Mouse (Mus musculus) kidney, adult 2 months (tissue): ENCODE results near the gene Synpo2l. TPM values are rescaled to one million over a fixed set of nuclear protein-coding genes. Genes with fewer than 3 reads are reported as not detected.

ENCODE experiments used
- DNase-seq: peaks from one replicate; pipeline ENCODE4 v3.0.0; 2021
- H3K27ac ChIP-seq: fragments of 200-500 bp; 2 replicates; pipeline ENCODE4 v1.5.1; 2012; ENCODE audit warnings: low read depth, low read length, control low read depth, inconsistent platforms; ENCODE audit not compliant: insufficient read depth
- H3K27me3 ChIP-seq: fragments of 200-500 bp; replicated peaks from 2 replicates; pipeline ENCODE4 v1.6.1; 2012; ENCODE audit warnings: mild to moderate bottlenecking, moderate library complexity, low read length, inconsistent platforms; ENCODE audit not compliant: control insufficient read depth, insufficient read depth
- H3K36me3 ChIP-seq: fragments of 200-500 bp; 2 replicates; pipeline ENCODE4 v1.6.1; 2012; ENCODE audit warnings: mild to moderate bottlenecking, moderate library complexity, low read length, inconsistent platforms; ENCODE audit not compliant: control insufficient read depth, insufficient read depth
- H3K4me1 ChIP-seq: fragments of 200-500 bp; 2 replicates; pipeline ENCODE4 v1.6.1; 2011; ENCODE audit warnings: low read length; ENCODE audit not compliant: control insufficient read depth, insufficient read depth
- H3K4me3 ChIP-seq: fragments of 200-500 bp; 2 replicates; pipeline ENCODE4 v1.5.1; 2011; ENCODE audit warnings: mild to moderate bottlenecking, low read depth, low read length, control low read depth; ENCODE audit not compliant: insufficient read depth
- CTCF ChIP-seq: fragments of 200-500 bp; conservative IDR thresholded peaks from 2 replicates; pipeline ENCODE4 v1.5.1; 2011; ENCODE audit warnings: low read depth, mild to moderate bottlenecking, control low read depth, low read length, moderate library complexity, mixed read lengths; ENCODE audit not compliant: insufficient read depth, insufficient read length
- POLR2A ChIP-seq: fragments of 200-500 bp; IDR thresholded peaks from one replicate; pipeline ENCODE4 v1.6.1; 2011; ENCODE audit warnings: low read depth, low read length, control low read depth
- WGBS: fragments of 180-500 bp; shearing (Covaris S2); methylation state at CpG from one replicate; pipeline ENCODE4 v1.1.7; 2018; 5-methylcytosine and 5-hydroxymethylcytosine counted together
- polyA plus RNA-seq: library from polyadenylated mRNA; depleted of rRNA; stranded (reverse); fragments of >200 nt; gene quantifications from 2 replicates; pipeline ENCODE4 v1.2.3, GENCODE M21; 2012

Synpo2l gene
- polyA plus RNA-seq, 1 experiment, result 1.8 TPM

DNA sequence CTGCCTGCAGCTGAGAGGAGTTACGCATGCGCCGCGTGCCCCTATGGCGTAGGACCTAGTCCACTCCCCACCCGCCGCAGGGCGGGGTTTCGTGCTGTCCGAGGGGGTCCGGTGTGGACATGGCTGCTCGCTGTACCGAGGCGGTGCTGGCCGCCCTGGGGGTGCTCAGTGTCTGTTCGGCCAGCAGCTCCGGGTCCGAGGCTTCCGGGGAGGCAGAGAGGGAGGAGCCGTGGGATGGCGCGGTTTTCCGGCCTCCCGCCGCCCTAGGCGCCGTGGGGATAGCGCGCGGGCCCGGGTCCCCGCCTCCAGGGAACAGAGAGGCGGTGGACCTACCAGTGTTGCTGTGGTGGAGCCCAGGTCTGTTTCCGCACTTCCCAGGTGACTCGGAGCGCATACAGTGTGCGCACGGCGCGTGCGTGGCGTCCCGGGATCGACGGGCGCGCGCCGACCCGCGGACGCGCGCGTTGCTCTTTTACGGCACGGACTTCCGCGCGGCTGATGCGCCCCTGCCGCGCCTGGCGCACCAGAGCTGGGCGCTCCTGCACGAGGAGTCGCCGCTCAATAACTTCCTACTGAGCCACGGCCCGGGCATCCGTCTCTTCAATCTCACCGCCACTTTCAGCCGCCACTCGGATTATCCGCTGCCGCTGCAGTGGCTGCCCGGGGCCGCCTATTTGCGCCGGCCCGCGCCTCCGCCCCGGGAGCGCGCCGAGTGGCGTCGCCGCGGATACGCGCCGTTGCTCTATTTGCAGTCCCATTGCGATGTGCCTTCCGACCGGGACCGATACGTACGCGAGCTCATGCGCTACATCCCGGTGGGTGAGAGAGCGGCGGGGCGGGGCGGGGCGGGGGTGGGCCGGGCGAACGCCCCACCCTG is 27.0 kb upstream of the Synpo2l start, which contains the start of gene Fut11:
TSS of gene Fut11 (plus strand) at position 85 of the 877 bp plus-strand sequence.
- H3K4me3 ChIP-seq, result peak within 1 kb of the TSS; percentile 69
- DNase-seq, result peak; percentile 87
- TF ChIP-seq CTCF (no peak), POLR2A (peak; percentile 48)
- H3K27ac ChIP-seq, result peak within 1 kb of the TSS; percentile 80
- WGBS, result 5% methylated on average over 110 of the region's 111 CpGs
- peaks cover 15% of the 10 kb centered on the region; the same call in 1 of the 2 replicates for H3K4me1 ChIP-seq
- H3K36me3 ChIP-seq, result peaks cover 4% of the 10 kb centered on the region; the same call in 1 of the 2 replicates
- no peaks in the 10 kb centered on the region for H3K27me3 ChIP-seq

DNA sequence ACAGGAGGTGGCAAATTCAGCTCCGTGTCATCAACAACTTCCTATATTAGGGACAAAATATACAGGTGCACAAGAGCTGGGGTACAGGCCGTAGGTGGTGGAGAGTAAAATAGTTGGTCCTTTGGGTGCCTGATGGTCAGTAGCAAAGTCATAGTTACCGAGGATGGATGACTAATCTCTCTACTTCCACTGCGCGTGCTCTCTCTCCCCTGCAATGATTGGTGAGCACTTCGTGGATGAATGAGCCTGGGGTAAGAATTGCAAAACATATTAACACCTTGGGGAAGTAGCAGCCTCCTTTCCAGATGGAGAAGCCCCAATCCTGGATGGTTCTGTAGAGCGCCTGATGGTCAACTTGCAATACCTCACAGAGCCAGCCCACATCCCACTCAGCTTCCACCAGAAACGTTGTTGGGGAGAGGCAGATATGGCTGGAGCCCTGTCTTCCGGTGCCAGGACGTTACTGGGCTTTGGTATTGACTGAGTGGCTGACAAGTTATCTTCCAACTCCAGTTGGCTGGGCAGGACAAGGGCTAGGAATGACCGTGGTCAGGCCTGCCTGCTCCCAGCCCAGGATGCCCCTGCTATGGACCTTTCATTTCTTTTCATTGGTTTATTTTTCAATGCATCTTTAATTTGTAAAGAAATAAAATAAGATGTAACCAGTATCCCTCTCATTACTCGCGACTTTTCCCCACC is 26.2 kb upstream of the Synpo2l start:
- Histone ChIP-seq H3K27ac (no peak overlapping the region), H3K36me3 (peaks cover 6% of the 10 kb centered on the region; the same call in 1 of the 2 replicates), H3K4me3 (peak overlapping the region; percentile 69), H3K4me1 (peaks cover 15% of the 10 kb centered on the region; the same call in 1 of the 2 replicates), H3K27me3 (no peaks in the 10 kb centered on the region)
- 32% methylated on average over 13 of the region's 13 CpGs for WGBS
- peak; percentile 17 for DNase-seq
- TF ChIP-seq POLR2A, result no peak

DNA sequence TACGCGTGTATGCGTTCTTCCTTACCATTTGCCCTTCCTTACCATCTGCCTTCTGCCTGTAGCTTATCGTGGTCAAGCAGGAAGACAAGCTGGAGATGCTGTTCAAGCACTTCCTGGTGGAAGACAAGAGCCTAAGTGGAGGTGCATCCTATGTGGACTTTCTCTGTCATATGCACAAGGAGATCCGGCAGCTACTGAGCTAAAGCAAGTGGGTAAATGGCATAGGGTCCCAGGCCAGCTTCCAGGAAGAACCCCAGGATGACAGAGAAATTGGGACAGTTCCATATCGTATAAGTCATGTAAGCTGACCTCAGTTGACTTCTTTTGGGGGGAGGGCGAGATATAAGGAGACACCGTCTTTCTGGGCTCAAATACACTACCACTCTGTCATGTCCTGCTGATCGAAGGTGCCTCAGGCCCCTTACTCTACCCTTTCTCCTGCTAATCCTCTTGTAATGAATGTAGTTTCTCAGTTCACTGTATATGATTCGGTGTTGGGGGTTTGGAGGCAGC is 25.5 kb upstream of the Synpo2l start:
- Histone ChIP-seq H3K4me3 (no peak overlapping the region), H3K4me1 (peaks cover 15% of the 10 kb centered on the region; the same call in 1 of the 2 replicates), H3K36me3 (peaks cover 6% of the 10 kb centered on the region; the same call in 1 of the 2 replicates), H3K27ac (no peak overlapping the region), H3K27me3 (no peaks in the 10 kb centered on the region)
- TF ChIP-seq CTCF, result no peak
- WGBS, result 82% methylated on average over 10 of the region's 10 CpGs
- no peak for DNase-seq

DNA sequence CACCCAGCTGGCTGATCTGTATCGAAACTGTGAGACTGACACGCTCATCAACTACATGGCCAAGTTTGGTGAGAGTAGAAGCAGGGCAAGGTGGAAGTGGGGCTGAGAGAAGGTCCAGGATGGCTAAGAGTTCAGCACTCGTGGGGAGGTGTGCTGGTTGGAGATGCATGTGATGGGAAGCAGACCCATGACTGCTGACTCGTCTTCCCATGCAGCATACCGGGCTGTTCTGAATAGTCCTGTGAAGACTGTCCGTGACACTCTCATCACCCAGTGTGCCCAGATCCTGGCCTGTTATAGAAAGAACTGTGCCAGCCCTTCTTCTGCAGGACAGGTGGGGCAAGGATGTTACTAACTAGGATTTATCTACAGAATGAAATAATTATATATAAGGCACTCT is 23.6 kb upstream of the Synpo2l start:
- peaks cover 13% of the 10 kb centered on the region; the same call in 1 of the 2 replicates for H3K4me1 ChIP-seq
- 87% methylated on average over 6 of the region's 6 CpGs for WGBS
- DNase-seq, result no peak
- no peak for TF ChIP-seq POLR2A
- no peak for TF ChIP-seq CTCF
- H3K27me3 ChIP-seq, result no peaks in the 10 kb centered on the region
- peaks cover 7% of the 10 kb centered on the region; the same call in 1 of the 2 replicates for H3K36me3 ChIP-seq
- no peak overlapping the region for H3K27ac ChIP-seq
- no peak overlapping the region for H3K4me3 ChIP-seq

DNA sequence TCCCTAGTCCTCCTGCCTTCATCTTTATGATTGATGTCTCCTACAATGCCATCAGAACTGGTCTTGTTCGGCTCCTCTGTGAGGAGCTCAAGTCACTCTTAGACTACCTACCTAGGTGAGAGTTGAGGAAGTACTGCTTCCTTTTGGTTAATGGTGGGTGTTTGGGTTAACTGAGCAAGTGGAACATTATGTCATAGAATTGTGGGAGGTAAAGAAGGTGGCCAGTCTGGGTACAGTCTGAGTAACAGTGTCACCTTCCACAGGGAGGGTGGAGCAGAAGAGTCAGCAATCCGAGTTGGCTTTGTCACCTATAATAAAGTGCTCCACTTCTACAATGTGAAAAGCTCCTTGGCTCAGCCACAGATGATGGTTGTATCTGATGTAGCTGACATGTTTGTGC is 20.9 kb upstream of the Synpo2l start:
- no peak for DNase-seq
- 72% methylated on average over 2 of the region's 2 CpGs for WGBS
- H3K27me3 ChIP-seq, result no peaks in the 10 kb centered on the region
- H3K27ac ChIP-seq, result no peak overlapping the region
- H3K4me1 ChIP-seq, result peaks cover 2% of the 10 kb centered on the region; the same call in 1 of the 2 replicates
- peaks cover 10% of the 10 kb centered on the region for H3K36me3 ChIP-seq
- no peak overlapping the region for H3K4me3 ChIP-seq
- no peak for TF ChIP-seq POLR2A
- no peak for TF ChIP-seq CTCF

DNA sequence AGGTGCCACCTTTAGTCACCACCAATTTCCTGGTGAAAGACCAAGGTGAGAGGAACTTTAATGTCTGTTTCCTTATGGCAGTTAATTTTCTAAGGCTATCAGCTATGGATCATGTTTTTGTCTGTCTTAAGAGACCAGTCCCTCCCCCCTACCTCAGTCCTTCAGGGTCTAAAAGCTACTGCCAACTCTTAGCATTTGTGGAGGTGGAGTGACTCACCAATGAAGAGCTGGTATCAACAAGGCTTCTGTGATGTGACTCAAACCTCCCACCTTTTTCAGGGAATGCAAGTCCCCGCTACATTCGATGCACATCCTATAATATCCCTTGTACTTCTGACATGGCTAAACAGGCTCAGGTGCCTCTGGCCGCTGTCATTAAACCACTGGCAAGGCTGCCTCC is 18.4 kb upstream of the Synpo2l start:
- WGBS, result 95% methylated on average over 3 of the region's 3 CpGs
- H3K4me1 ChIP-seq, result peaks cover 4% of the 10 kb centered on the region; the same call in 1 of the 2 replicates
- H3K27ac ChIP-seq, result no peak overlapping the region
- DNase-seq, result no peak
- H3K36me3 ChIP-seq, result peaks cover 9% of the 10 kb centered on the region
- no peak for TF ChIP-seq CTCF
- no peak for TF ChIP-seq POLR2A
- no peak overlapping the region for H3K4me3 ChIP-seq
- no peaks in the 10 kb centered on the region for H3K27me3 ChIP-seq
